Mouse (Mus musculus): Measurements from ENCODE around the gene Cfl2.
A peak's percentile ranks its signal among the peaks of the same experiment; 100 is the strongest.
"Not testable (repeated sequence)": the region's sequence is repeated elsewhere in the genome, so short reads cannot be mapped to it uniquely, and the experiment has no call there.

The Cfl2 gene

DNA sequence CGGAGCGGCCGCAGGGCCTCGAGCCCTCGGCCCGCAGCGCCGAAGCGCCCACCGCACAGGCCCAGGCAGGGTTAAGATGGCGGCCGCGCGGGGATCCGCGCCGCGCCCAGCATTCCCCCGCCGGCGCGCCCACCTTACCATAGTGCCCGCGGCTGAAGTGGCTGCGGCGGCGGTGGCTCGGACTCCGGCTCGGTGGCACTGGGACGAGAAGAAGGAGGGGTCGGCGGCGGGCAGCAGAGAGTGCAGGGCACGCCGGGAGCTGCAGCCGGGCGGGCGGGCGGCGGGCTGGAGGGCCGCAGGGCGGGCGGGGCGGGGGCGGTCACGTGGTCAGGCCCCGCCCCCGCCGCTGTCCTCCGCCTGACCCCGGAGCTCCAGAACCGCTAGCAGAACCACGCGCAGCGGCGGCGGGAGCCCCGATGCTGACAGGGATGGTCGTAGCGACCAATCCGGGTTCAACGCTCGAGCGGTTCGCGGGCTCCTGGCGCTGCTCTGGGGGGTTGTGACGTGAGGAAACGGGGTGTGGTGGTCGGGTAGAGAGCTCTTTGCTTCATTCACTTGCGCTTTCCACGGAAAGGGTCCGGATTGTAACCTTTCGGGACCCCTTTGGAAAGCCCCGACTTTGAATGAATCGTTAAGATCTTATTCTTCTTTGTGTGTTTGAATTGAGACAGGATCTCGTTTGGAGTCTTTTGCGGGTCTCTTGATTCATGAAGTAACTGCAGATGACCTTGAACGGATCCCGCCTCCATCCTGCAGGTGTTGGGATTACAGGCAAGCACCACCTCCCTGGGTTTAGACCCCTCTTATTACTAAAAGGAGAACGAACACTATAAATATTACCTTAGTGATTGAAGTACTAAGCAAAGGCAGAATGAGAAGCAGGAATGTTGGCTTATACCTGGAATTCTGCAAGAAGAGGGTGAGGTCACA, at the start of gene Cfl2:
Cfl2 (minus strand) TSS at position 272 of the 930 bp plus-strand sequence.
- DNase-seq, result peak; percentile 88

DNA sequence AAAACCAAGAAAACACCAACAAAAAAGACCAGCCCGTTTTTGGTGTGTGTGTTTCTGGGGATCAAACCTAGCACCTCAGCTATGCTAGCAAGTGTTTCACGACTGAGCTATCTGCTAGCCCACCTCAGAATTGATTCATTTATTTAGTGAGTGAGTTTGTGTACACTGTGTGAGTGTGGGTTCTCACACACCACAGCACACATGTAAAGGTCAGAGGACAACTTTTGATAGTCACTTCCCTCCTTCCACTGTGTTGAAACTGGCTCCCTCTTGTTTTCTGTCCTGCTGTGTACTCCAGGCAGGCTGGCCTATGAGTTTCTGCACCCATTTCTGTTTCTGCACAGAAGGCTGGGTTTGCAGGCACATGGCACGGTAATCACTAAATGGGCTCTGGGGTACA, 47.7 kb upstream of the Cfl2 start:
- DNase-seq, result no peak

DNA sequence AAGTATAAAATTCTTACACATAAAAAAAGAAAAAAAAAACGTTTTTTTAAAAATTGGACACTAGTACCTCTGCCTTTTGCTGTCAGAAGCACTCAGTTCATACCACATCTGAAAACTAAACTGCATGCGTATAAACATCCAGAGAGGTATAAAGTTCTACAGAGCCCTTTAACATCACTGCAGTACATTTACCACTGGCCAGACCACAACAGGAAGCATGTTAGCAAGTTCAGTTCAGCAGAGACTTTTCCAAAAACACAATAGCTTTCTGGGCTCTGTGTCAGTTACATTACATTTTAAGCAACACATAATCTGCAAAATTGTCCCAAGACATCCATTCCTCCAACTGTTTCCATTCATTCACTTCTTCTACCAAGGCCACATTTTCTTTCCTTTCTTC, 29.9 kb upstream of the Cfl2 start:
- DNase-seq, result not testable (repeated sequence)

DNA sequence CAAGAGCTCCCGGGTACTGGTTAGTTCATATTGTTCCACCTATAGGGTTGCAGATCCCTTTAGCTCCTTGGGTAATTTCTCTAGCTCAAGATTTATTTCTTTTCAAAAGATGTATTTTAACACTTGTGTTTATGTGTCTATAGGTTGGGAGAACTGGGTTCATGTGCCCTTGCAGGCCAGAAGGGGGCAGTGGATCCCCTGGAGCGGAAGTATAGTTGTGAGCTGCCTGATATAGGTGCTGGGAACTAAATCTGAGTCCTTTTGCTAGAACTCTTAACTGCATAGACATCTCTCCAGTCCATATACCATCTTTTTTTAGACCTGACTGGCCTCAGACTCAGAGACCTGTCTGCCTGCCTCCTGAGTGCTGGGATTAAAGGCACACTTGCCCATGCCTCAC, 27.7 kb upstream of the Cfl2 start:
- no peak for DNase-seq

DNA sequence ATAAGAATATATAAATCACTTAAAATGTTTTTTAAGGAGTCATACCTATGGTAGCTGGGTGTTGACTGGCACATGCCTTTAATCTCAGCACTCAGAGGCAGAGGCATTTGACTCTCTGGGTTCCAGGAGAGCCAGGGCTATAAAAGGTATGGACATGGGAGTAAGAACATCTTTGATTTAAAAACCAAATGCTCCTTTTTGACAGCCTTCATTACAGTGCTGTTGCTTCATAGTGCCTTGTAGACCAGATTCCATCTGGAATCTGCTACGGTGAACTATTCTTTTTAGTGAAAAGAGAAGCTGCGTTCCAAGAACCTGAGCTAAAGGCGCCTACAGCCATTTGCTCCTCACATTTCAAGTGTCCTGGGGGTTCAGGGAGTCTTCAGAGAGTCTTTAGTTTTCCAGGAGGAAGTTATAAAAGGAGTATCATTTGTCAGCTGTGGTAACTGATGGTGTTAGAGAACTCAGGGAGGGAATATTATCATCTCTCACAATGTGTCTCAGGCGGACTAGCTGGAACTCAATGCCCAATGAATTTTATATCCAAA, 25.0 kb upstream of the Cfl2 start:
- DNase-seq, result no peak

DNA sequence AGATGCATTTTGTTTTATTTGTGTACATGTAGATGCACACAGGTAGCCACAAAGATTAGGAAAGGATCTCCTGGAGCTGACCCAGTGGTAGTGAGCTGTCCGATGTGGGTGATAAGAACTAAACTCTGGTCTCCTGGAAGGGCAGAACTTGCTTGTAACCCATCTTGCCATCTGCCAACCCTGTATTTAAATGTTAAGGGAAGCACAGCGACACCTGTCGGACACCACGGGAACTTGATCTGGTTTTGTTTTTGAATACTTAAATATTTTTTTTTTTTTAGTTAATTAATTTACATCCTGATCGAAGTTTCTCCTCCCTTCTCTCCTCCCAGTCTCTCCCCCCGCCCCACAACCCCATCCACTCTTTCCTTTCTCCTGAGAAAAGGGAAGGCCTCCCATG, 17.0 kb upstream of the Cfl2 start:
- peak; percentile 66 for DNase-seq

DNA sequence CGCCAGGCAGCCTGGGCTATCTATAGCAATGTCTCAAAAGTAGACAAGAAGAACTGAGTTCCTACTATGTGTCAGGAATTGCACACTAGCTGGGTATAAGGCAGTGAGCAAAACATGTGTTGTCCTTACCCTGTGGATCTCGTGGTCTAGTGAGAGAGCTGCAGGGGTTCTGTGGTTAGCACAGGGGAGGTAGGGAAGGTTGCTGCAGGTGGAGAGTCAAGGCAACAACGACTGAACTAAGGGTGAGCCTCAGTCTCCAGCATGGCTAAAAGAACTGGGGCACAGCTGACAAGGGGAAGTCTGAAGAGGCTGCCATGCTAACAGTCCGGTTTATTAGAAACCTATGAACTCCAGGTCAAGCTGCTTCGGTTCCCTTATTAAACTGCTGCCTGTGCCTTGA, 16.5 kb upstream of the Cfl2 start:
- DNase-seq, result no peak

DNA sequence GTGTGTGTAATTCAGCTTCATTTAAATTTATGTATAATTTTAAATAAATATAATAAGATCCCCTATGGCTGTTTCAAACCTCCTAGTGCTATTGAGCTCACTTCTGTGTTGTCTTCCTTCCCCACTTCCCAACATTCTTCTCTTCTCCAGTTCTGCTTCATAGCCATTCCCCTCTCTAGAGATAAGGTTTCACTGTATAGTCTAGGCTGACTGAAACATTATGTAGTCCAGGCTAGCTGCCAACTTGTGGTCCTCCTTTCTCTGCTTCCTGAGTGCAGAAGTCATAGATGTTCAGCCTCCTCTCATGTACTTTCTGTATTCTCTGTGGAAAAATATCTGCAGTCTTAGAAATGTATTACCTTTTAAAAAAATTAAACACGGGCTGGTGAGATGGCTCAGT, 15.2 kb upstream of the Cfl2 start:
- no peak for DNase-seq

DNA sequence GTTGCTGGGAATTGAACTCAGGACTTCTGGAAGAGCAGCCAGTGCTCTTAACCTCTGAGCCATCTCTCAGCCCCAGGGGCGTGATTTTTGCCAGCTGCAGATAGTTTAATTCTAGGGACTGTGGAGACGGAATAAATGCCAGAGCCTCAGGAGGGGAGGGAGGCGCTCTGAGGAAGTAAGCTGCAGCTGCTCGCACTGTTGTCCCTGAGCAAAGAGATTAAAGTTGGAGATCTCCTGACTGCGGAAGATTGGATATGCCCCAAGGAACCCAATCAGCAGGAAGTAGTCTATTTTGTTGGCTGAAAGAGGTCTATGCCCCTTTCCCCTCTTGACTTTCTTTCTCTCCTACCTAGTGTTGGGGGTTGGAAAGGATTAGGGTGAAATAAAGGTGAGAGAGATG, 14.2 kb upstream of the Cfl2 start:
- no peak for DNase-seq

DNA sequence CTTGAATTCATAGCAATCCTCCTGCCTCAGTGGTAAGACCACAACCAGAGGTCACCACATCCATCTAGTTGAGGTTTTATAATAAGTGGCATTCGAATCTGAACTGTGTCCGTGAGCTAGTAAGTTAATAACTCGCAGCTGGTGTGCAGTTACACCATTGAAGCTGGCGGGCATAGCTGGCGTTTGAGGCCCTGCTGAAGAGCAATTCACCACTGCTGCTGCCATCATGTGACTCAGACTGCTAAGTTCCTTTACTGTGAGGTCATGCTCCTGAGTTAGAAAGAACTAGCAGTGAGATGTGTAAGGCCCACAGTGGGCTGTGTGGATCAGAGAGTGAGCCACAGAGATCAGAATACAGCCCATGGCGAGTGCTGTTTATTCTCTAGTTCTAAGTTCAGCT, 12.0 kb upstream of the Cfl2 start:
- DNase-seq, result no peak

DNA sequence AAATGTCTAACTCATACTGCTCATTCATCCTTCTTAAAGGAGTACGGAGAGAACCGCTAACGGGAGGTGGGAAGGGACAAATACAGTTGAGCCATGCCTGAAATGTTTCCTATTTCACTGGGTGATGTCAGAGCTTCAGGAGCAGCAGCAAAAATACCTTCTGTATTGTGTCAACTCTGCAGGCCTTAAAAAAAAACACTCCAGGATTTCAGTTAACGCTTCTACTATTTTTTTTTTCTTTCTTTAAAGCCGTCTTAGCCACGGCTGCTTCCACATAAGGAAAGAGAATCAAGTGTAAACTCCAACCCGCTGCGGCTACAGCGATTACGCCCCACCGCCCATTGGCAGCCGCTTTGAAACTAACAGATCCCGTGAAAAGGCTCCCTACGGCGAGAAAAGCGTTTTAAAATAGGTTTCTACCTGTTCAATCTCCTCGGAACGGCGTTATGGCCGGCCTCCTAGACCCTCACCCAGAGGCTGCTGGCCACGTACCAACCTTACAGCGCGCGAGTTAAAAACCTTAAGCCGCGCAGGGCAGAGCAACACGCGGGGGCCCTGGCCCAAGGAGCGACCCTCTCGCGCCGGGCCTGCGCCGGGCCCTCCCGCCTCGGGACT, 579 bp downstream of the Cfl2 start:
- peak; percentile 58 for DNase-seq

DNA sequence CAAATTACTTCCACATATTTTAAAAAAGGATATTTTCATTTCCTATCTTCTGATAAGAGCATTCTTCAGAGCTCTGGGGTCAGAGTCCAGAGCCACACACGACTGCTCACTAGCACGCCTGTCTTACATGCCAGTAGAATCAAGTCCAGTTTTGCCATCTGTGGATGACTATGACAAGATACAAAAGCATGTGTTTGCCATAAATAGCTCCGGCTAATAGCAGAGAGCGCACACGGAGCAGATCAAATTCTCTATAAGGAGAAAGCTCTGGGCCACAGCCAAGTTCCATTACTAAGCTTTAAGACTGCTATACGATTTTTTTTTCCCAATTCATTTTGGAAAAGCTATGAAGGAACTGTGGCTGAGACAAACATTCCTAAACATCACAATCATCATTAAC, 3.1 kb downstream of the Cfl2 start:
- DNase-seq, result no peak

DNA sequence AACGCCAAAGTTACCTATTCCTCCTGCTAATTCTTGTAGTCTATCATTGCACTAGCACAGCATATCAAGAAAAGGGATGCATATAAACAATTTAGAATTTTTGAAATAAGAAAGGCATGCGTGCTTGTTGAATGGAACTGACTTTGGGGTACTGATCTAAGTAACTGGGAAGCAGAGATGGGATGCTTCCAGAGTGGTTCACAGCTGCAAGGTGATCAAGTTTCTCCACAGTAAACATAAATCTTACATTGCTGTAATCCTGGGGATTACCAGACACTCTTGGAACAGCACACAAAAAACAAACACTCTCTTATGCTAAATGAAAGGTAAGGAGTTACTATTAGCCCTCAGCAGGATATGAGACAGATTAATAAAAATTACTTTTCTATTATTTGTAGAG, 12.1 kb downstream of the Cfl2 start:
- DNase-seq, result no peak

DNA sequence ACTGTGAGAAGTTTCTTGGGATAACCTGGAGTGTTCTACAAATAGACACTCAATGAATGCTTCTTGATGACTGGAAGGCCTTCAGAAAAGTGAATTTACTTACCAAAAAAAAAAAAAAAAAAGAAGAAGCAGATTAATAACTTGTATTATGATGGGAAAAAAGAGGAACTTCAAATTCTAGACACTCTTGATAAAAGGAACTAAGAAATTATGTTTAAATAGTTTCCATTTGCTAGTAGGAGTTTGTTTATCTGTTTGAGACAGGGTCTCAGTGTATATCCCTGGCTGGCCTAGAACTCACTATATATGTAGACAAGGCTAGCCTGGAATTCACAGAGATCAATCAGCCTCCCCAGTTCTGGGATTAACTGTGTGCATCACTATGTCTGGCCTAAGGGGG, 18.3 kb downstream of the Cfl2 start:
- DNase-seq, result no peak

DNA sequence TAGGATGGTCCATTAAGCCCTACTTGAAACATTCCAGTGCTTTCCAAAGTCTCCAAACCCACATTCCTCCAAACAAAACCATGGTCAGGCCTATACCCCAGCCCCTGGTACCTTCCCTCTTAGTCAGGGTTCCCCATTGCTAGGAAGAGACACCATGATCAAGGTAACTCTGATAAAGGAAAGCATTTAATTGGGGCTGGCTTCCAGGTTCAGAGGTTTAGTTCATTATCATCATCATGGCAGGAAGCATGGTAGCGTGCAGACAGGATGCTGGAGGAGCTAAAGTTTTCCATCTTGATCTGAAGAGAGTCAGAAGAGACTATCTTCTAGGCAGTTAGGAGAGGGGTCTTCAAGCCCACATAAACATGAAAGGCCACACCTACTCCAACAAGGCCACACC, 21.1 kb downstream of the Cfl2 start:
- no peak for DNase-seq

DNA sequence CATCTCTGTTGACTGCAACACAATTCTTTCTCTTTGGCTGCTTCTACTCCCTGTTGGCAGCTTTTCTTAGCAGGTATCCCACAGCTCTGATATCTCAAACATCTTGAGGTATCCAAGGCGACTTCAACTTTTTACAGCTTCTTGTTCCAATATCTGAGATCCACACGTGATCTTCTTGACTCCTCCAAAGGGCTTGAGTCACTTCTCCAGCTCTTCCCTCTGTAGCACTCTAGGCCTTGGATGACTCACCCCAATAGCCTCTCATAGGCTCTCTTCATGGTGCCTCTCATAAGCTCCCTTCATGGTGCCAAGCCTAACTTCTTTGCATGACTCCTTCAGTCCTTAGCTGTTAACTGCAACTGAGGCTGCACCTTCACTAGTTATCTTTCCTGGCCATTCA, 22.9 kb downstream of the Cfl2 start:
- no peak for DNase-seq

DNA sequence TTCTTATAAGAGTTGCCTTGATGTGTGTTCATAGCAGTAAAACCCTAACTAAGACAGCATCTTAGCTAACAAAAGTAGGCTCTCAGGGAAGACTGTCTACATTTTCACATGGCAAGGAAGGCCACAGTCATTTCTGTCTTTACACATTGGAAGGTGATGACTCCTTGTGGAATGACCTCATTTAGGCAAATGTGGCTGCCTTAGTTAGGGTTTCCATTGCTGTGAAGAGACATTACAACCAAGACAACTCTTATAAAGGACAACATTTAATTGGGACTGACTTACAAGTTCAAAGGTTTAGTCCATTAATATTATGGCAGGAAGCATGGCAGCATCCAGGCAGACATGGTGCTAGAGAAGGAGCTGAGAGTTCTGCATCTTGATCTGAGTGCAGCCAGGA, 23.7 kb downstream of the Cfl2 start:
- no peak for DNase-seq

DNA sequence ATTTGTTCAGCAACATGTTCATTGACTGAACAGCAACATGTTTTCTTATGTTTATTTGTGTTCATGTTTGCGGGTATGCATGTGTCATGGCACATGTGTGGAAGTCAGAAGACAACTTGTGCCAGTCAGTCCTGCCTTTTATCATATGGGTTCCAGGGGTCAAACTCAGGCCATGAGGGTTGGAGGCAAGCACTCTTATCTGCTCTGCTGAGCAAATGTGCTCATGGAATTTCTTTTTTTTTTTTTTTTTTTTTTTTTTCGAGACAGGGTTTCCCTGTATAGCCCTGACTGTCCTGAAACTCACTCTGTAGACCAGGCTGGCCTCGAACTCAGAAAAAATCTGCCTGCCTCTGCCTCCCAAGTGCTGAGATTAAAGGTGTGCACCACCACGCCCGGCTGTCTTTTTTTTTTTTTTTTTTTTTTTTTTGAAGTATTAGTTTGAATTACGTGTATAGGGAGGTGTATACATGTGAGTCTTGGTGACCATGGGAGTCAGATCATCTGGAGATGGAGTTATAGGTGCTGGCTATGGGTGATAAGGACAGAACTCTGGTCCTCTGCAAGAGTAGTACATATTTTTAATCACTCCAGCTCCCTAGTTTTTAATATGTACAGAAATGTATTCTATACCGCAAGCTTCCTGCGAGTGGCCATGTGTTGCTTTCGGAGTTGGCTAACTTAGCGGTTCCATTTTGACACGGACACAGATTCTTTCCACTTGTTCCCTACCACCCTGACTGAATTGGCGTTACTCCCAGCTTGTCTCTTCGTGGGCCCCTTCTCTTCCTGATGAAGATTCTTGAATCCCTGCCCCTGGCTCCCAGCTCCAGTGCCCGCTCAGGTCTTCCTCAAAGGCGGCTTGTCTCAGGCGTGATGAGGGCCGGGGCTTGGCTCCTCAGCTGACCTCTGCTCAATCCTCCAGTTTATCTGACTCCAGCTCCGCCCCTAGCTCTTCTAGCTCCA, 26.8 kb downstream of the Cfl2 start:
- no peak for DNase-seq

DNA sequence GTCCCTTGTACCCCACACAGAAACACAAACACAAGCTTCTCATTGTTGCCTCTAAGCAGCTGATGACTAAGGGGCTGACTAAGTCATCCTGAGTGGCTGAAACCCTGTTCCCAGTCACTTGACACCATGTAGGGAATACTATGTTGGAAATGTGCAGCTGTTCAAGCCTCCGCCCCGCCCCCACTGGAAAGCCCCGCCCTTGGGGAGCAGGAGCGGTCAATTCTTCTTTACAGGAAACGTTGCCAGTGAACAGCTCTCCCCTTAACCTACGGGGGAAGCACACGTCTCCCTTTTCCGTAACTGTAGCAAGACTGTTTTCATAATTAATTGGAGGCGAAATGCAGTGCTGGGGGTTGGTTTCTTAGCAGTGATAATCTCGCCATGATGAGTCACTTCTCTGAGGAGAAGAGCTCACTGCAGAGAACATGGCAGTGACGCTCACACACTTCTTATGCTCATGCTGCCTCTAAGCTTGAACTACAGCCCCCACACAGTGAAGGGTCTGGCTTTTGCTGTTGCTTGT, 27.7 kb downstream of the Cfl2 start:
- peak; percentile 76 for DNase-seq

DNA sequence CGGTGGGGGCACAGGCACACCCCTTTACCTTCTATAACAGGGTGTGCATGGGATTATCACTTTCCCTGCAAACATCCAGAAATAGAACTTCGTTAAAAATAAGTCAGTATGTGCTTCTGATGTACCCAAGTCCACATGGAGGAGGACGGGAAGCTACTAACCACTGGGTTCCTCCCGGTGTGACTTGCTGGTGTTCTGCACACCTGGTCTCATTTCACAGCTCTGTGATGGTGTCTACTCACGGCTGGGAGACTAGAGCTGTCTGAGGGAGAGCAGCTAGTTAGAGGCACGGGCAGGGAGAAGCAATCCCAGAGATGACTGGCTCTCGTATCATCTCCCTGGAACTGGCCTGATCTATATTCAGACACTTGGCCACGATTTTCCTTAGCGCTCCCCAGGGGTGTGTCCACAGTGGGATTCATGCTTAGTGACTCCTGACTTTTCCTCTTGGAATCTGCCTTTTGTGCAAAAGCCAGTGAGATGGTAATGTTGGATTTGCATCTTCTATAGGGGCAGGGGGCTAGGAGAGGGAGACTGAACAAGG, 28.7 kb downstream of the Cfl2 start:
- no peak for DNase-seq

DNA sequence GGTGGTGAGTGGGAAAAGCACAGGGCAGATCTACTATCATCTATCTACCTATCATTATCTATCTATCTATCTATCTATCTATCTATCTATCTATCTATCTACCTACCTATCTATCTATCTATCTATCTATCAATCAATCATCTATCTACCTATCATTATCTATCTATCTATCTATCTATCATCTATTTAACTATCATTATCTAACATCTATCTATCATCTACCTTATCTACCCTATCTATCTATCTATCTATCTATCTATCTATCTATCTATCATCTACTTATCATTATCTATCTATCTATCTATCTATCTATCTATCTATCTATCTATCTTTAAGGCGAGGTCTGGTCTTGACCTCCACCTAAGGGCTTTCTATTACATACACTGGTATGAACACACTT, 30.8 kb downstream of the Cfl2 start:
- not testable (repeated sequence) for DNase-seq

DNA sequence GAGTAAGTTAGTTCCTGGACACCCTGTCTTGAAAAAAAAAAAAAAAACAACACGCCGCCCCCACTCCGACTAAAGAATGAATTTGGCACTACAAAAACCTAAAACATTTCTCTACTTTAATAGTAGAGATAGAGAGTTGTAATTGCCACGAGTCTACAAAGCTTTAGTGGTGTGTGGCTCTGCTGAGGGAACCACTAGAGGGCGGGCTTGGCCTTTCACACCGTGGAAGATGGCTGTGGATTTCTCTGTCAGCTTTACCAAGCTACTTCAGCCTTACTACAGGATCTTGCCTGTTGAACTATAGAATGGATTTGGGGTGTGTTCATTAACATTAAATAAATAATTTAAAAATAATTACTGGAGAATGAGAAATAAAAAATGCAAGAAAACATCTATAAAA, 32.1 kb downstream of the Cfl2 start:
- DNase-seq, result peak; percentile 80
